Comparison of ENCODE assay signal across 11 mouse cellular contexts in the genomic region with DNA sequence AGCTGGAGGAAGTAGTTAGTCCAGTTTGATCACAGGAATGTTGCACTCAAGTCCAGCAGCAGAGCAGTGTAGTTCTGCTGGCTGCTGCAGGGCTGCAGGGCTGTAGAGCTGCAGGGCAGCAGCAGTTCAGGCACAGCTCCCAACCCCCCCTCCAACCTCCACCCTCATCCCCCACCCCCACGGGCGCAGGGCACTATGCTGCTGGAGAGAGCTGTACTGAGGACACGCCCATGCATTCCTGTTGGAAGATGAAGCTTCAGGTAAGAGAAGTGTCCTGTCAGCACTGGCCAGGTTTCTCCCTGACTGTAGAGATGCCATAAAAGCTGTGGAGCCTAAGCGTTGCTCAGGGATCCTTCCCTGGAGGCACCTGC. TPM values are rescaled to one million over a fixed set of nuclear protein-coding genes. Genes with fewer than 3 reads are reported as not detected.
DNase-seq lines count a peak whose midpoint lies in the region; ATAC-seq and TF ChIP-seq lines count a peak whose summit lies in the region.
"Had no signal": no experiment of that assay in that cellular context is flagged by ENCODE, and none has a peak within 500 bp of the region (broad histone marks: within the 10 kb centered on the region; RNA-seq: fewer than 3 reads in every experiment).

No protein-coding gene starts in this region.

- H3K27me3 ChIP-seq in lung, embryonic 14.5 days (ENCODE audit: insufficient read depth, low read length): no peaks in the 10 kb centered on the region
- no peaks in the 10 kb centered on the region for H3K27me3 ChIP-seq in stomach, embryonic 14.5 days (ENCODE audit: control insufficient read depth, insufficient read depth, low read length)
- no peaks in the 10 kb centered on the region for H3K27me3 ChIP-seq in thymus, adult 2 months (ENCODE audit: control insufficient read depth, insufficient read depth, low read length)
- H3K27me3 ChIP-seq: megakaryocyte, embryonic 14.5 days had no signal

- WGBS in lung, embryonic 14.5 days: 22% methylated on average over 4 of the region's 4 CpGs
- WGBS in stomach, embryonic 14.5 days: 35% methylated on average over 4 of the region's 4 CpGs
- 81% methylated on average over 4 of the region's 4 CpGs for WGBS in thymus, adult 2 months

- TF ChIP-seq CTCF in lung, embryonic 14.5 days (IDR thresholded peaks at IDR 0.05; ENCODE audit: low read depth): no peak
- no peak for TF ChIP-seq CTCF in thymus, adult 2 months (IDR thresholded peaks at IDR 0.05; ENCODE audit: borderline replicate concordance, control insufficient read depth, extremely low read depth, insufficient read depth, low read length, poor library complexity)

- no peak overlapping the region for H3K4me3 ChIP-seq in lung, embryonic 14.5 days (ENCODE audit: low read depth, low read length)
- H3K4me3 ChIP-seq in stomach, embryonic 14.5 days (ENCODE audit: low read depth, low read length): no peak overlapping the region
- no peak overlapping the region for H3K4me3 ChIP-seq in thymus, adult 2 months (ENCODE audit: control insufficient read depth, insufficient read depth, low read length)
- H3K4me3 ChIP-seq: megakaryocyte, embryonic 14.5 days had no signal

- H3K4me1 ChIP-seq in lung, embryonic 14.5 days (ENCODE audit: insufficient read depth): no peaks in the 10 kb centered on the region
- peaks cover 5% of the 10 kb centered on the region for H3K4me1 ChIP-seq in stomach, embryonic 14.5 days (ENCODE audit: control insufficient read depth, insufficient read depth, low read length)
- H3K4me1 ChIP-seq in thymus, adult 2 months (replicated peaks; ENCODE audit: control insufficient read depth, insufficient read depth, low read length): no peaks in the 10 kb centered on the region; the same call in 1 of the 2 replicates

- H3K9me3 ChIP-seq in lung, embryonic 14.5 days (ENCODE audit: low read depth, low read length): no peaks in the 10 kb centered on the region
- H3K9me3 ChIP-seq in stomach, embryonic 14.5 days (ENCODE audit: control insufficient read depth, low read depth, low read length): no peaks in the 10 kb centered on the region
- H3K9me3 ChIP-seq: megakaryocyte, embryonic 14.5 days had no signal

- H3K9ac ChIP-seq in lung, embryonic 14.5 days: no peak overlapping the region
- no peak overlapping the region for H3K9ac ChIP-seq in stomach, embryonic 14.5 days (replicated peaks; ENCODE audit: low read depth, low read length)

- TF ChIP-seq POLR2A in thymus, adult 2 months (IDR thresholded peaks at IDR 0.05; ENCODE audit: control insufficient read depth, extremely low read depth, insufficient read depth, low read length, poor library complexity): no peak

- peak overlapping the region; percentile 34; the same call in 1 of the 2 replicates for H3K4me2 ChIP-seq in lung, embryonic 14.5 days
- H3K4me2 ChIP-seq in stomach, embryonic 14.5 days (replicated peaks; ENCODE audit: low read depth, low read length): no peak overlapping the region

- 0 out of 2 replicates have a peak overlapping the region, but pooled peaks have one; percentile 26 for H3K27ac ChIP-seq in lung, embryonic 14.5 days (ENCODE audit: low read depth)
- H3K27ac ChIP-seq in stomach, embryonic 14.5 days (ENCODE audit: low read length): peak overlapping the region; percentile 77
- no peak overlapping the region for H3K27ac ChIP-seq in thymus, adult 2 months (ENCODE audit: control insufficient read depth, insufficient read depth, low read length)

- no peaks in the 10 kb centered on the region for H3K36me3 ChIP-seq in lung, embryonic 14.5 days (ENCODE audit: insufficient read depth)
- H3K36me3 ChIP-seq in stomach, embryonic 14.5 days (ENCODE audit: control insufficient read depth, insufficient read depth, low read length): no peaks in the 10 kb centered on the region
- no peaks in the 10 kb centered on the region for H3K36me3 ChIP-seq in thymus, adult 2 months (ENCODE audit: control insufficient read depth, insufficient read depth, low read length)

- peak; percentile 61 for DNase-seq in lung, embryonic 14.5 days
- DNase-seq in lung, postnatal 10 days: no peak
- peak; percentile 20 for DNase-seq in forelimb bud, embryonic 11.5 days (ENCODE audit: low read depth, low spot score)
- peak; percentile 69 for DNase-seq in kidney, postnatal 14 days
- no peak for DNase-seq in left cerebral cortex, adult 18-20 months (ENCODE audit: low spot score in 2 of 2)
- no peak for DNase-seq in thymus, adult 2 months
- no peak for DNase-seq in thymus, adult 18-20 months
- DNase-seq: cerebellum, adult 11 months; thymus, postnatal 25 days had no signal

- peak; percentile 95 for ATAC-seq in lung, embryonic 14.5 days (ENCODE audit: insufficient read depth)
- ATAC-seq in stomach, embryonic 14.5 days (ENCODE audit: insufficient number of reproducible peaks, insufficient read depth, low FRiP score, low read depth): peak; percentile 85

RNA-seq across cellular contexts. Expression of a gene that starts 48.2 kb away (rescaled TPM):
- 29.0 and 30.8 TPM in 2 replicates for polyA plus RNA-seq in lung, embryonic 14.5 days (2014; fragmentation: Nextera tagmentation; extraction: Ambion mirVana)
- polyA plus RNA-seq in stomach, embryonic 14.5 days (2014; fragmentation: Nextera tagmentation; extraction: Ambion mirVana): 34.3 and 38.8 TPM in 2 replicates
- 10 to 100 TPM; 45.1 to 46.2 TPM for total RNA-seq in left cerebral cortex, adult 18-20 months (2021)
- 14.8 and 18.2 TPM in 2 replicates for polyA plus RNA-seq in thymus, adult 2 months (2012; rRNA removed)

Comparison
In these comparisons a context has a peak if more than half of its experiments do, and no peak if none do; other contexts are left out.
1. DNase-seq: peak in lung, embryonic 14.5 days (single experiment), forelimb bud, embryonic 11.5 days (single experiment) and kidney, postnatal 14 days (single experiment); none in lung, postnatal 10 days (single experiment), left cerebral cortex, adult 18-20 months (0 of 2), thymus, adult 2 months (single experiment) and thymus, adult 18-20 months (0 of 2).